Mouse (Mus musculus) spleen, adult 2 months (tissue): Measurements from ENCODE around the gene Cdc34. TPM values are rescaled to one million over a fixed set of nuclear protein-coding genes. Genes with fewer than 3 reads are reported as not detected.

Source experiments
- DNase-seq, 2 experiments: peaks; one replicate each; pipeline versions ENCODE4 v3.0.0 to v3.0.0-alpha.2; 2012 to 2021; ENCODE audit warnings: low spot score in 2 of 2, low read depth in 1 of 2
- H3K27ac ChIP-seq: fragments of 200-500 bp; 2 replicates; pipeline ENCODE4 v1.5.1; 2012; ENCODE audit warnings: low read length, inconsistent platforms; ENCODE audit not compliant: insufficient read depth
- H3K27me3 ChIP-seq: fragments of 200-500 bp; 2 replicates; pipeline ENCODE4 v1.6.1; 2012; ENCODE audit warnings: mild to moderate bottlenecking, moderate library complexity, low read length, inconsistent platforms; ENCODE audit not compliant: control insufficient read depth, insufficient read depth
- H3K36me3 ChIP-seq: fragments of 200-500 bp; 2 replicates; pipeline ENCODE4 v1.6.1; 2012; ENCODE audit warnings: mild to moderate bottlenecking, low read length, inconsistent platforms; ENCODE audit not compliant: control insufficient read depth, insufficient read depth
- H3K4me1 ChIP-seq: fragments of 200-500 bp; 2 replicates; pipeline ENCODE4 v1.6.1; 2011; ENCODE audit warnings: inconsistent platforms; ENCODE audit not compliant: control insufficient read depth, insufficient read depth, insufficient read length
- H3K4me3 ChIP-seq: fragments of 200-500 bp; 2 replicates; pipeline ENCODE4 v1.5.1; 2011; ENCODE audit warnings: mild to moderate bottlenecking, inconsistent platforms; ENCODE audit not compliant: insufficient read depth, insufficient read length; ENCODE audit errors: extremely low read depth
- CTCF ChIP-seq: fragments of 200-500 bp; IDR thresholded peaks from 2 replicates; pipeline ENCODE4 v1.5.1; 2011; ENCODE audit warnings: mild to moderate bottlenecking, inconsistent platforms; ENCODE audit not compliant: insufficient read depth, insufficient read length, insufficient replicate concordance; ENCODE audit errors: extremely low read depth
- POLR2A ChIP-seq: fragments of 200-500 bp; IDR thresholded peaks from 2 replicates; pipeline ENCODE4 v1.6.1; 2011; ENCODE audit warnings: low read depth, low read length, inconsistent platforms
- WGBS: fragments of 180-500 bp; shearing (Covaris S2); methylation state at CpG from one replicate; pipeline ENCODE4 v1.1.7; 2018; 5-methylcytosine and 5-hydroxymethylcytosine counted together
- polyA plus RNA-seq: library from polyadenylated mRNA; depleted of rRNA; stranded (reverse); fragments of >200 nt; gene quantifications from 2 replicates; pipeline ENCODE4 v1.2.3, GENCODE M21; 2012

The Cdc34 gene
- polyA plus RNA-seq, 1 experiment, result 119 TPM

DNA sequence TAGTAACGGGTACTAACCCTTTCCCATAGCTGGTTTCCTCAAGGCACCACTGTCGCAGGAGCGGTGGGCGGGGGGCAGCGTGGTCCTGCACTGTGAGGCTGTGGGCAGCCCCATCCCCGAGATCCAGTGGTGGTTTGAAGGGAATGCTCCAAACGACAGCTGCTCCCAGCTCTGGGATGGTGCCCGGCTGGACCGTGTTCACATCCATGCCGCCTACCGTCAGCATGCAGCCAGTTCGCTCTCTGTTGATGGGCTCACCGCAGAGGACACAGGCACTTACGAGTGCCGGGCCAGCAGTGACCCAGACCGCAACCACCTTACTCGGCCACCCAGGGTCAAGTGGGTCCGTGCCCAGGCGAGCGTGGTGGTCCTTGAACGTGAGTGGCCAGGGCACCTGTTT lies 26.7 kb downstream of the Cdc34 start:
- no peak for TF ChIP-seq POLR2A
- no peak for TF ChIP-seq CTCF
- Histone ChIP-seq H3K4me1 (peaks cover 10% of the 10 kb centered on the region; the same call in 1 of the 2 replicates), H3K27ac (no peak overlapping the region), H3K4me3 (no peak overlapping the region), H3K36me3 (peaks cover 14% of the 10 kb centered on the region), H3K27me3 (no peaks in the 10 kb centered on the region)
- no peak for DNase-seq
- WGBS, result 95% methylated on average over 21 of the region's 21 CpGs

DNA sequence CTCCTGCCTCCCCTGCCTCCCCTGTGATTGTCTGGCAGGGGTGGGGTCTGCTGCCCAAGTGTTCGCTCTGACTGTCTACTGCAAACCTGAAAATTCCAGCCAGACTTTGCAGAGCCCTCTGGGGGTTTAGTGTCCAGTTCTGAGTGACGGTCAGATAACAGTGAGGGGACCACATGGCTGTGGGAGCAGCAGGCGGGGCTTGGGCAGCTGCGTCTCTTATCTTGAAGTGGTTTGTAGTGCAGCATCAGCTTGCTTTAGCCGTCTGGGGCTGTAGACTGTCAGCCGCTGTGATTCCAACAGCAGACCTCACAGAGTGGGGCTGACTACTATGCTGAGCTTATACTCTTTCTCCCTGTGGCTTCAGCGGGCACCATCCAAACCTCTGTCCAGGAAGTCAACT lies 27.3 kb downstream of the Cdc34 start:
- H3K27me3 ChIP-seq, result no peaks in the 10 kb centered on the region
- 85% methylated on average over 7 of the region's 7 CpGs for WGBS
- TF ChIP-seq CTCF (no peak), POLR2A (no peak)

DNA sequence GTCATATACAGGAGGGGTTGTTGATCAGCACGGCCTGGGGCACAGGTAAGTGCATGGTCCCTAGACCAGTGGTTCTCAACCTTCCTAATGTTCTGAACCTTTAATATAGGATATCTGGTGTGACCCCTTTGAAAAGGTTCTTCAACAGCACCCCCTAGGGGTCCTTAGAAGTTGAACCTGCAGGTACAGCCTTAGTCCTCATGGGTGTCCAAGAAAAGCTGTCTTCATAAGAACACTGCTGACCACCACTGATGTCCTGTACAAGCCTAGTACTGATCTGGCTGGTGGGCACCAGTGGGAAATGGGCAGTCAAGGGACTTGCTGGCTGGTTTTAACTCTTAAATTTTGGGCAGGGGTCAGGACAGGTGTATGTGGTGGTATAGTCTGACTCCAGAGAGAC lies 30.0 kb downstream of the Cdc34 start:
- peaks cover 8% of the 10 kb centered on the region for H3K27me3 ChIP-seq
- peaks cover 1% of the 10 kb centered on the region; the same call in 1 of the 2 replicates for H3K4me1 ChIP-seq
- H3K36me3 ChIP-seq, result peaks cover 14% of the 10 kb centered on the region
- no peak for TF ChIP-seq POLR2A
- TF ChIP-seq CTCF, result peak; percentile 4; the same call in 1 of the 2 replicates
- DNase-seq, result no peak
- H3K4me3 ChIP-seq, result no peak overlapping the region
- no peak overlapping the region for H3K27ac ChIP-seq
- 100% methylated on average over 1 of the region's 1 CpGs for WGBS

More for the DNA sequence above, 27.3 kb downstream of the Cdc34 start:
- DNase-seq, result no peak
- Histone ChIP-seq H3K4me3 (no peak overlapping the region), H3K27ac (no peak overlapping the region), H3K4me1 (peaks cover 10% of the 10 kb centered on the region; the same call in 1 of the 2 replicates), H3K36me3 (peaks cover 14% of the 10 kb centered on the region)

DNA sequence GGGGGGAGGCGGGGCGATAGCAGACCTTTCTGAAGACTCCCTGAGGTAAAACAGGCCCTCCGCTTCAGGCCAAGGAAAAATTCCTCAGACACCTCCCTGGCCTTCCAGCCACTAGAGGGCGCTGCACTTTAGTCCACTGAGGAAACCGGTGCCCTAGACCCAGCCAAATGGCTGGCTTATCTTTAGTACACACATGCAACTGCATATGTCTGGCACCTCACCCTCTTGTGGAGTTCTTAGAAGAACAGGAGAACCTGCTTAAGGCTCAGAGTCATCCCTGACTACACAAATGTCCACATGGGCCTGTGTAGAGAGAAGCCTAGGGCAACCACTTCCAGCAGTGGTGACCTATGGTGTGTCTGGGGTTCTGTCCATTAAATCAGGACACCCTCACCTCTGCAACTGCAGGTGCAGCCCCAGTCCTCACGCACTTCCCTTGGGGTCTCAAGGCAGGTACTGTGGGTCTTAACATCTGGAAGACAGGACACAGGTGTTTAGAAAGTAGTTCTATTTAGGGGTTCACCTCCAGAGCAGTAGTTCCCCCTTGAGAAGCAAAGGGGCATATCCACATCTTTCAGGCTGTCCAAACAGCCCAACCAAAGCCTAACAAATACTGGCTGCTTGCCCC lies 30.6 kb downstream of the Cdc34 start:
- WGBS, result 26% methylated on average over 5 of the region's 6 CpGs
- peak; percentile 83; the same call in 1 of the 2 replicates for TF ChIP-seq CTCF
- no peak for TF ChIP-seq POLR2A
- Histone ChIP-seq H3K27ac (no peak overlapping the region), H3K4me3 (no peak overlapping the region), H3K36me3 (peaks cover 14% of the 10 kb centered on the region), H3K27me3 (peaks cover 12% of the 10 kb centered on the region), H3K4me1 (peaks cover 7% of the 10 kb centered on the region; the same call in 1 of the 2 replicates)
- DNase-seq, result peak in 1 of 2 experiments; percentile 66

DNA sequence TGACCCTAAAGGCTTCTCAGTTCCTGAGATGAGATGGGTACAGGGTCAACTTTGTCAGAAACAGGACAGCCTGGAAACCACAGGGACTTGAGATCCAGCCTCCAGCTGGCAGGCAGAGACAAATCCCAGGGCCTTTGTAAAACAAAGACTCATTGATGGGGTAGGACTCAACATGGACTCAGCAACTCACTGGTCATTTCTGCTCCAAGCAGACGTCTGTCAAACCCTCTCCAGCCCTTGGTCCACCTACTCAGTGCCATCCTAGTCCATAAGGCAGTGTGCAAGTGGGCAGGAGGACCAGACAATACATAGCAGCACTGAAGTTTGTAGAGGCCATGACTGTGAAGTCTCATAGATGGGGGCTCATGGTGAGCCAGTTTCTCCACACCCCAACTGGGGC lies 31.2 kb downstream of the Cdc34 start:
- 49% methylated on average over 1 of the region's 1 CpGs for WGBS
- H3K4me3 ChIP-seq, result no peak overlapping the region
- no peak for DNase-seq
- no peak overlapping the region for H3K27ac ChIP-seq
- peaks cover 15% of the 10 kb centered on the region for H3K27me3 ChIP-seq
- no peak for TF ChIP-seq CTCF
- no peak for TF ChIP-seq POLR2A
- H3K36me3 ChIP-seq, result peaks cover 14% of the 10 kb centered on the region
- H3K4me1 ChIP-seq, result peaks cover 7% of the 10 kb centered on the region; the same call in 1 of the 2 replicates

DNA sequence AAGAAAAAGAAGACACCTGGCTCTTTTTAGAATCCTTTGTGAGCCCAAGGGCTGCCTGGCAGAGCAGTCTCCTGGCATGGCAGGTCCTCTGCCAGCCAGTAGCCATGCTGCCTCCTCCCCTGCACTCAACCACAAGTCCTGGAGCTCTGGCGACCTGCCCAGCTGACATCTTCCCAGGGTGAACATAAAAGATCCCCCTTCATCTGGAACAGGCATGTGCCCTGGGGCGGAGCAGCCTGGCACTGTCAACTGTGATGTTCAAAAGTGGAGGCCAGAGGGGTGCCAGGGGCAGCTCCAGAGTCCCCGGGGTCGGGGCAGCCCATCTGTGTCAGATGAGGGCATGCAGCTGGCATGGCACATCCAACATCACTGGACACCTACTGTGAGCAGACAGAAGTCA lies 33.0 kb downstream of the Cdc34 start:
- H3K4me1 ChIP-seq, result peaks cover 7% of the 10 kb centered on the region; the same call in 1 of the 2 replicates
- H3K4me3 ChIP-seq, result no peak overlapping the region
- peaks cover 17% of the 10 kb centered on the region for H3K27me3 ChIP-seq
- no peak for TF ChIP-seq CTCF
- TF ChIP-seq POLR2A, result no peak
- WGBS, result 55% methylated on average over 4 of the region's 4 CpGs
- DNase-seq, result no peak
- peaks cover 9% of the 10 kb centered on the region for H3K36me3 ChIP-seq
- no peak overlapping the region for H3K27ac ChIP-seq

DNA sequence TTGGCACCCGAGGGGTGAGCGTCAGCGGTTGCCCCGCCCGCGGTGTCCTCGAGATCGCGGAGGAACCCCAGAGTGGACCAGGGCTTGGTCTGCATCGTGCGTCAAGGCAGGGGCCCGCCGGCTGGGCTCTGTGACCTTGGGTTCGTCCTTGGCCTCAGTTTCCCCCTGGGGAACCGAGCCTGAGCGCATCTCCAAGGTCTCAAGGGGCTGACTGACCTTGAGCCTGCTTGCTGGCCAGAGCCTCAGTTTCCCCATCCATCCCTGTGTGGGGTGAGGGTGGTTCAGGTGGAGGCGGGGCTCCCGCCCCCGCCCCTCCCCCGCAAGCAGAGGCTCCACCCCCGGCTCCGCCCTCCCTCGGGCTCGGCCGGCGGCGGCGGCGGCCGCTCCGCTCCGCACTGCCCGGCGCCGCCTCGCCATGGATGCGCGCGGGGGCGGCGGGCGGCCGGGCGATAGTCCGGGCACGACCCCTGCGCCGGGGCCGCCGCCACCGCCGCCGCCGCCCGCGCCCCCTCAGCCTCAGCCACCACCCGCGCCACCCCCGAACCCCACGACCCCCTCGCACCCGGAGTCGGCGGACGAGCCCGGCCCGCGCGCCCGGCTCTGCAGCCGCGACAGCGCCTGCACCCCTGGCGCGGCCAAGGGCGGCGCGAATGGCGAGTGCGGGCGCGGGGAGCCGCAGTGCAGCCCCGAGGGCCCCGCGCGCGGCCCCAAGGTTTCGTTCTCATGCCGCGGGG lies 34.4 kb downstream of the Cdc34 start, which contains the start of gene Hcn2:
Hcn2 (plus strand) TSS at position 381 of the 734 bp plus-strand sequence.
- Histone ChIP-seq H3K4me3 (peak within 1 kb of the TSS; percentile 44; the same call in 1 of the 2 replicates), H3K27ac (no peak within 1 kb of the TSS), H3K4me1 (peaks cover 7% of the 10 kb centered on the region; the same call in 1 of the 2 replicates), H3K36me3 (peaks cover 3% of the 10 kb centered on the region; the same call in 1 of the 2 replicates), H3K27me3 (peaks cover 17% of the 10 kb centered on the region)
- WGBS, result 3% methylated on average over 84 of the region's 91 CpGs
- TF ChIP-seq POLR2A, result no peak
- no peak for TF ChIP-seq CTCF
- no peak for DNase-seq
